Mouse (Mus musculus) embryonic fibroblast, embryonic 13.5 days (primary cell): Measurements from ENCODE around the gene Ptpre.

Experiments
- CTCF ChIP-seq: IDR thresholded peaks from 2 replicates; pipeline ENCODE4 v1.5.1; 2011; ENCODE audit warnings: mild to moderate bottlenecking, control low read depth, low read length, moderate library complexity, borderline replicate concordance; ENCODE audit not compliant: insufficient read depth
- POLR2A ChIP-seq: IDR thresholded peaks from 2 replicates; pipeline ENCODE4 v1.6.1; 2011; ENCODE audit warnings: low read depth, mild to moderate bottlenecking, control low read depth, low read length, moderate library complexity

- TF ChIP-seq CTCF (no peak), POLR2A (no peak)
These were observed 117.0 kb downstream of the Ptpre start for GRCm38 (mm10) chr7:135654288-135654687.
